Comparison of ENCODE assay signal across 19 mouse cellular contexts in genomic region chr11:35583633-35584032, GRCm38 (mm10).
DNase-seq lines count a peak whose midpoint lies in the region; ATAC-seq and TF ChIP-seq lines count a peak whose summit lies in the region.
"Had no signal": no experiment of that assay in that cellular context is flagged by ENCODE, and none has a peak within 500 bp of the region (broad histone marks: within the 10 kb centered on the region; RNA-seq: fewer than 3 reads in every experiment).

No protein-coding gene starts in this region.

- DNase-seq in embryonic facial prominence, embryonic 14.5 days (ENCODE audit: low spot score), result no peak
- no peak for DNase-seq in embryonic facial prominence, embryonic 10.5 days (ENCODE audit: low spot score)
- DNase-seq in left cerebral cortex, adult 2 months (ENCODE audit: extremely low spot score in 1 of 2, low spot score in 2 of 2), result no peak
- no peak for DNase-seq in left cerebral cortex, postnatal 14 days (ENCODE audit: low spot score in 2 of 2)
- peak; percentile 54 for DNase-seq in midbrain, postnatal 0 days (ENCODE audit: low spot score)
- DNase-seq in midbrain, embryonic 11.5 days (ENCODE audit: low spot score, missing footprints), result no peak
- no peak for DNase-seq in heart, embryonic 10.5 days (ENCODE audit: low spot score)
- DNase-seq: adrenal gland, adult 8-10 months; adrenal gland, postnatal 14 days; adrenal gland, postnatal 36 days; cerebellum, adult 11-12 months; cerebellum, adult 2 months; cerebellum, adult 9-11 months; forebrain, postnatal 0 days had no signal

- no peak overlapping the region for H3K27ac ChIP-seq in embryonic facial prominence, embryonic 14.5 days (replicated peaks; ENCODE audit: low read depth, low read length)
- no peak overlapping the region for H3K27ac ChIP-seq in embryonic facial prominence, embryonic 10.5 days (replicated peaks)
- peak overlapping the region; percentile 73; the same call in 1 of the 2 replicates for H3K27ac ChIP-seq in left cerebral cortex, adult 2 months
- H3K27ac ChIP-seq in midbrain, postnatal 0 days (ENCODE audit: low read depth, low read length), result no peak overlapping the region
- no peak overlapping the region for H3K27ac ChIP-seq in midbrain, embryonic 11.5 days (ENCODE audit: low read depth, low read length)
- no peak overlapping the region for H3K27ac ChIP-seq in heart, embryonic 10.5 days
- H3K27ac ChIP-seq: embryonic facial prominence, embryonic 13.5 days; forebrain, embryonic 13.5 days; forebrain, embryonic 15.5 days had no signal

- peak; percentile 42; the same call in 1 of the 2 replicates for ATAC-seq in embryonic facial prominence, embryonic 14.5 days (ENCODE audit: low read depth)
- no peak for ATAC-seq in midbrain, postnatal 0 days (ENCODE audit: low FRiP score)
- ATAC-seq in midbrain, embryonic 11.5 days (ENCODE audit: low FRiP score), result no peak
- ATAC-seq: activated CD4-positive, CD25-positive, alpha-beta regulatory T cell, adult 4 months; forebrain, embryonic 13.5 days; forebrain, embryonic 15.5 days; forebrain, postnatal 0 days; Patski had no signal

- no peak for TF ChIP-seq CTCF in left cerebral cortex, adult 2 months (IDR thresholded peaks at IDR 0.05)
- TF ChIP-seq CTCF in midbrain, postnatal 0 days (IDR thresholded peaks at IDR 0.05), result no peak

- H3K9ac ChIP-seq in embryonic facial prominence, embryonic 14.5 days (ENCODE audit: low read depth, low read length), result no peak overlapping the region
- H3K9ac ChIP-seq in midbrain, postnatal 0 days (replicated peaks; ENCODE audit: low read length, poor library complexity, severe bottlenecking), result no peak overlapping the region
- H3K9ac ChIP-seq in midbrain, embryonic 11.5 days (ENCODE audit: low read length), result no peak overlapping the region
- H3K9ac ChIP-seq: embryonic facial prominence, embryonic 13.5 days; forebrain, embryonic 13.5 days; forebrain, embryonic 15.5 days; forebrain, postnatal 0 days had no signal

- no peak overlapping the region for H3K4me3 ChIP-seq in embryonic facial prominence, embryonic 14.5 days (ENCODE audit: low read depth, low read length)
- no peak overlapping the region for H3K4me3 ChIP-seq in embryonic facial prominence, embryonic 10.5 days
- no peak overlapping the region for H3K4me3 ChIP-seq in left cerebral cortex, adult 2 months
- H3K4me3 ChIP-seq in midbrain, postnatal 0 days (ENCODE audit: low read depth, low read length), result no peak overlapping the region
- no peak overlapping the region for H3K4me3 ChIP-seq in midbrain, embryonic 11.5 days (ENCODE audit: low read depth, low read length)
- no peak overlapping the region for H3K4me3 ChIP-seq in heart, embryonic 10.5 days
- H3K4me3 ChIP-seq: embryonic facial prominence, embryonic 13.5 days; forebrain, embryonic 13.5 days; forebrain, embryonic 15.5 days had no signal

- no peaks in the 10 kb centered on the region for H3K4me1 ChIP-seq in embryonic facial prominence, embryonic 14.5 days (ENCODE audit: control insufficient read depth, insufficient read depth, low read length)
- H3K4me1 ChIP-seq in embryonic facial prominence, embryonic 10.5 days, result no peaks in the 10 kb centered on the region
- H3K4me1 ChIP-seq in midbrain, postnatal 0 days (ENCODE audit: insufficient read depth, low read length), result no peaks in the 10 kb centered on the region; the same call in 1 of the 2 replicates
- H3K4me1 ChIP-seq in midbrain, embryonic 11.5 days (ENCODE audit: control insufficient read depth, insufficient read depth, low read length), result no peaks in the 10 kb centered on the region
- peaks cover 5% of the 10 kb centered on the region; the same call in 1 of the 2 replicates for H3K4me1 ChIP-seq in heart, embryonic 10.5 days

- H3K36me3 ChIP-seq in embryonic facial prominence, embryonic 14.5 days (ENCODE audit: control insufficient read depth, insufficient read depth, low read length), result peaks cover 15% of the 10 kb centered on the region
- peaks cover 33% of the 10 kb centered on the region for H3K36me3 ChIP-seq in embryonic facial prominence, embryonic 10.5 days (replicated peaks)
- H3K36me3 ChIP-seq in midbrain, postnatal 0 days (ENCODE audit: insufficient read depth, low read length), result no peaks in the 10 kb centered on the region
- H3K36me3 ChIP-seq in midbrain, embryonic 11.5 days (ENCODE audit: control insufficient read depth, insufficient read depth, low read length), result no peaks in the 10 kb centered on the region
- peaks cover 23% of the 10 kb centered on the region for H3K36me3 ChIP-seq in heart, embryonic 10.5 days
- H3K36me3 ChIP-seq: forebrain, embryonic 15.5 days had no signal

- H3K27me3 ChIP-seq in embryonic facial prominence, embryonic 14.5 days (replicated peaks; ENCODE audit: control insufficient read depth, insufficient read depth, low read length), result no peaks in the 10 kb centered on the region
- H3K27me3 ChIP-seq in embryonic facial prominence, embryonic 10.5 days (replicated peaks; ENCODE audit: low read depth, poor library complexity, severe bottlenecking), result peaks cover 20% of the 10 kb centered on the region
- no peaks in the 10 kb centered on the region; the same call in 1 of the 2 replicates for H3K27me3 ChIP-seq in midbrain, postnatal 0 days (ENCODE audit: insufficient read depth, low read length)
- H3K27me3 ChIP-seq in midbrain, embryonic 11.5 days (ENCODE audit: control insufficient read depth, insufficient read depth, low read length), result no peaks in the 10 kb centered on the region
- no peaks in the 10 kb centered on the region for H3K27me3 ChIP-seq in heart, embryonic 10.5 days (ENCODE audit: insufficient read depth, poor library complexity, severe bottlenecking)
- H3K27me3 ChIP-seq: embryonic facial prominence, embryonic 13.5 days had no signal

- no peak overlapping the region for H3K4me2 ChIP-seq in embryonic facial prominence, embryonic 14.5 days (ENCODE audit: low read depth, low read length)
- no peak overlapping the region for H3K4me2 ChIP-seq in midbrain, postnatal 0 days (ENCODE audit: low read depth, low read length, poor library complexity, severe bottlenecking)
- no peak overlapping the region for H3K4me2 ChIP-seq in midbrain, embryonic 11.5 days
- H3K4me2 ChIP-seq: embryonic facial prominence, embryonic 13.5 days; forebrain, embryonic 13.5 days; forebrain, embryonic 15.5 days had no signal

- no peaks in the 10 kb centered on the region for H3K9me3 ChIP-seq in embryonic facial prominence, embryonic 14.5 days (ENCODE audit: control insufficient read depth, low read length)
- H3K9me3 ChIP-seq in embryonic facial prominence, embryonic 10.5 days, result no peaks in the 10 kb centered on the region
- no peaks in the 10 kb centered on the region for H3K9me3 ChIP-seq in midbrain, postnatal 0 days (ENCODE audit: low read length)
- H3K9me3 ChIP-seq in midbrain, embryonic 11.5 days (ENCODE audit: control insufficient read depth, low read length), result no peaks in the 10 kb centered on the region
- no peaks in the 10 kb centered on the region for H3K9me3 ChIP-seq in heart, embryonic 10.5 days
- H3K9me3 ChIP-seq: embryonic facial prominence, embryonic 13.5 days; forebrain, embryonic 13.5 days; forebrain, embryonic 15.5 days had no signal

- 68% methylated on average over 7 of the region's 7 CpGs for WGBS in embryonic facial prominence, embryonic 14.5 days
- 93% methylated on average over 7 of the region's 7 CpGs for WGBS in embryonic facial prominence, embryonic 10.5 days
- 89% methylated on average over 7 of the region's 7 CpGs for WGBS in midbrain, postnatal 0 days
- WGBS in midbrain, embryonic 11.5 days, result 94% methylated on average over 7 of the region's 7 CpGs
- WGBS in heart, embryonic 10.5 days, result 92% methylated on average over 7 of the region's 7 CpGs

- intact Hi-C loops in left cerebral cortex, adult 2 months (cut with DNase I), result no loop called here
- intact Hi-C loops in left cerebral cortex, postnatal 14 days (cut with DNase I), result no loop called here
